Mouse (Mus musculus) MEL (cell line): ENCODE data around the gene Calhm3. TPM values are rescaled to one million over a fixed set of nuclear protein-coding genes. Genes with fewer than 3 reads are reported as not detected.

Experiments used
- DNase-seq: peaks from one replicate; pipeline ENCODE4 v3.0.0; 2011; ENCODE audit warnings: low read depth, low spot score
- H3K27ac ChIP-seq: 2 replicates; pipeline ENCODE4 v1.5.1; 2012; ENCODE audit warnings: low read depth, mild to moderate bottlenecking, control low read depth, low read length, moderate library complexity; ENCODE audit not compliant: control insufficient read depth
- H3K27me3 ChIP-seq, 2 experiments: fragments of 150-350 bp in 1 of 2; sonication (generic) in 1 of 2; 2 replicates each; pipeline ENCODE4 v1.6.1; 2012; ENCODE audit warnings: low read length in 2 of 2, mild to moderate bottlenecking in 2 of 2, improper control_type of control experiment in 1 of 2, moderate library complexity in 1 of 2; ENCODE audit not compliant: insufficient read depth in 2 of 2, control insufficient read depth in 1 of 2
- H3K36me3 ChIP-seq, 2 experiments: 2 replicates each; pipeline ENCODE4 v1.6.1; 2012 to 2014; ENCODE audit warnings: low read length in 2 of 2, improper control_type of control experiment in 1 of 2, inconsistent platforms in 1 of 2, mild to moderate bottlenecking in 1 of 2; ENCODE audit not compliant: insufficient read depth in 2 of 2, control insufficient read depth in 1 of 2
- H3K4me1 ChIP-seq, 2 experiments: fragments of 150-350 bp in 1 of 2; sonication (generic) in 1 of 2; 2 replicates each; pipeline ENCODE4 v1.6.1; 2012; ENCODE audit warnings: low read length in 2 of 2, improper control_type of control experiment in 1 of 2, mild to moderate bottlenecking in 1 of 2; ENCODE audit not compliant: insufficient read depth in 2 of 2, control insufficient read depth in 1 of 2
- H3K4me3 ChIP-seq, 2 experiments: fragments of 150-350 bp in 1 of 2; sonication (generic) in 1 of 2; 2 replicates each; pipeline ENCODE4 v1.5.1; 2012; ENCODE audit warnings: low read depth in 2 of 2, low read length in 2 of 2, mild to moderate bottlenecking in 2 of 2, moderate library complexity in 2 of 2, control low read depth in 1 of 2, improper control_type of control experiment in 1 of 2; ENCODE audit not compliant: control insufficient read depth in 1 of 2, insufficient read depth in 1 of 2
- H3K79me2 ChIP-seq: 2 replicates; pipeline ENCODE4 v1.6.1; 2012; ENCODE audit warnings: mild to moderate bottlenecking, low read length, moderate library complexity; ENCODE audit not compliant: control insufficient read depth, poor library complexity, insufficient read depth
- H3K9ac ChIP-seq: 2 replicates; pipeline ENCODE4 v1.6.1; 2012; ENCODE audit warnings: low read depth, mild to moderate bottlenecking, control low read depth, low read length, moderate library complexity; ENCODE audit not compliant: control insufficient read depth, poor library complexity, severe bottlenecking
- H3K9me3 ChIP-seq: fragments of 150-350 bp; sonication (generic); replicated peaks from 2 replicates; pipeline ENCODE4 v1.6.1; 2012; ENCODE audit warnings: mild to moderate bottlenecking, low read length, improper control_type of control experiment, moderate library complexity; ENCODE audit not compliant: insufficient read depth
- BHLHE40 ChIP-seq: IDR thresholded peaks from 2 replicates; pipeline ENCODE4 v1.6.1; 2012; ENCODE audit warnings: low read depth, mild to moderate bottlenecking, inconsistent platforms, low read length, improper control_type of control experiment, borderline replicate concordance
- CHD2 ChIP-seq: IDR thresholded peaks from 2 replicates; pipeline ENCODE4 v1.6.1; 2011; ENCODE audit warnings: low read length, improper control_type of control experiment
- CTCF ChIP-seq, 3 experiments: IDR thresholded peaks in 2 of 3; conservative IDR thresholded peaks in 1 of 3; 2 replicates each; pipeline ENCODE4 v1.5.1; 2011 to 2012; ENCODE audit warnings: low read length in 3 of 3, low read depth in 2 of 3, mild to moderate bottlenecking in 2 of 3, improper control_type of control experiment in 1 of 3, inconsistent platforms in 1 of 3, mixed read lengths in 1 of 3, moderate library complexity in 1 of 3; ENCODE audit not compliant: control insufficient read depth in 1 of 3, insufficient read depth in 1 of 3, poor library complexity in 1 of 3, severe bottlenecking in 1 of 3
- E2F4 ChIP-seq: IDR thresholded peaks from 2 replicates; pipeline ENCODE4 v1.6.1; 2011; ENCODE audit warnings: low read depth, low read length, improper control_type of control experiment, borderline replicate concordance
- ETS1 ChIP-seq: IDR thresholded peaks from 2 replicates; pipeline ENCODE4 v1.6.1; 2012; ENCODE audit warnings: low read depth, mild to moderate bottlenecking, inconsistent platforms, low read length, improper control_type of control experiment, moderate library complexity
- GABPA ChIP-seq: IDR thresholded peaks from 2 replicates; pipeline ENCODE4 v1.6.1; 2012; ENCODE audit warnings: low read depth, mild to moderate bottlenecking, inconsistent platforms, low read length, improper control_type of control experiment, moderate library complexity
- JUND ChIP-seq: IDR thresholded peaks from 2 replicates; pipeline ENCODE4 v1.6.1; 2011; ENCODE audit warnings: low read depth, mild to moderate bottlenecking, improper control_type of control experiment, low read length
- KAT2A ChIP-seq: conservative IDR thresholded peaks from 2 replicates; pipeline ENCODE4 v1.6.1; 2012; ENCODE audit warnings: low read depth, low read length, improper control_type of control experiment, inconsistent platforms
- MAFK ChIP-seq: IDR thresholded peaks from 2 replicates; pipeline ENCODE4 v1.6.1; 2011; ENCODE audit warnings: low read depth, mild to moderate bottlenecking, low read length, improper control_type of control experiment, borderline replicate concordance
- MAX ChIP-seq: IDR thresholded peaks from 2 replicates; pipeline ENCODE4 v1.6.1; 2011; ENCODE audit warnings: low read length, improper control_type of control experiment
- MXI1 ChIP-seq: IDR thresholded peaks from 2 replicates; pipeline ENCODE4 v1.6.1; 2011; ENCODE audit warnings: mild to moderate bottlenecking, low read depth, low read length, improper control_type of control experiment
- MYB ChIP-seq: IDR thresholded peaks from 2 replicates; pipeline ENCODE4 v1.6.1; 2011; ENCODE audit warnings: mild to moderate bottlenecking, low read depth, low read length, improper control_type of control experiment
- MYC ChIP-seq: IDR thresholded peaks from 2 replicates; pipeline ENCODE4 v1.6.1; 2011; ENCODE audit warnings: low read depth, mild to moderate bottlenecking, low read length, improper control_type of control experiment, moderate library complexity
- POLR2A ChIP-seq, 2 experiments: IDR thresholded peaks; 2 replicates each; pipeline ENCODE4 v1.6.1; 2011 to 2012; ENCODE audit warnings: low read length in 2 of 2, mild to moderate bottlenecking in 2 of 2, control low read depth in 1 of 2, improper control_type of control experiment in 1 of 2, low read depth in 1 of 2, moderate library complexity in 1 of 2; ENCODE audit not compliant: control insufficient read depth in 1 of 2, insufficient read depth in 1 of 2, poor library complexity in 1 of 2
- POLR2AphosphoS2 ChIP-seq: IDR thresholded peaks from 2 replicates; pipeline ENCODE4 v1.6.1; 2011; ENCODE audit warnings: low read length, improper control_type of control experiment
- POLR2AphosphoS5 ChIP-seq: IDR thresholded peaks from 2 replicates; pipeline ENCODE4 v1.6.1; 2012; ENCODE audit warnings: low read depth, borderline replicate concordance, mild to moderate bottlenecking, inconsistent platforms, low read length, moderate library complexity, mixed read lengths
- SMC3 ChIP-seq: IDR thresholded peaks from 2 replicates; pipeline ENCODE4 v1.6.1; 2011; ENCODE audit warnings: low read depth, low read length, improper control_type of control experiment
- TAL1 ChIP-seq: IDR thresholded peaks from 2 replicates; pipeline ENCODE4 v1.6.1; 2012; ENCODE audit warnings: mild to moderate bottlenecking, inconsistent platforms, low read length, moderate library complexity, mixed read lengths
- TCF12 ChIP-seq: IDR thresholded peaks from 2 replicates; pipeline ENCODE4 v1.6.1; 2014; ENCODE audit warnings: low read depth, mild to moderate bottlenecking, inconsistent platforms, low read length, improper control_type of control experiment, moderate library complexity
- USF2 ChIP-seq, 2 experiments: IDR thresholded peaks; 2 replicates each; pipeline ENCODE4 v1.6.1; 2011 to 2012; ENCODE audit warnings: improper control_type of control experiment in 2 of 2, low read length in 2 of 2, borderline replicate concordance in 1 of 2, inconsistent platforms in 1 of 2, low read depth in 1 of 2, mild to moderate bottlenecking in 1 of 2; ENCODE audit not compliant: insufficient read depth in 1 of 2
- ZC3H11A ChIP-seq: IDR thresholded peaks from 2 replicates; pipeline ENCODE4 v1.6.1; 2012; ENCODE audit warnings: low read depth, mild to moderate bottlenecking, inconsistent platforms, low read length, improper control_type of control experiment
- ZKSCAN1 ChIP-seq: IDR thresholded peaks from 2 replicates; pipeline ENCODE4 v1.6.1; 2012; ENCODE audit warnings: low read depth, mild to moderate bottlenecking, inconsistent platforms, low read length, improper control_type of control experiment, moderate library complexity
- ZMIZ1 ChIP-seq: IDR thresholded peaks from 2 replicates; pipeline ENCODE4 v1.6.1; 2012; ENCODE audit warnings: low read depth, mild to moderate bottlenecking, inconsistent platforms, low read length, improper control_type of control experiment, moderate library complexity
- polyA plus RNA-seq, 2 experiments: library from polyadenylated mRNA; stranded (reverse) in 1 of 2; unstranded in 1 of 2; fragments of >175 nt in 1 of 2; fragments of >200 nt in 1 of 2; gene quantifications; 2 replicates each; pipeline versions ENCODE4 v1.2.1 to v1.2.4; 2012; ENCODE audit warnings: low replicate concordance in 2 of 2, low read depth in 1 of 2; ENCODE audit not compliant: insufficient read length in 2 of 2, insufficient read depth in 1 of 2, missing spikeins in 1 of 2
- total RNA-seq: library from RNA; depleted of rRNA; stranded (reverse); fragments of 300-350 nt; gene quantifications from 2 replicates; pipeline ENCODE4 v1.2.3, GENCODE M21; 2012

Calhm3 gene
- total and polyA plus RNA-seq, 3 experiments, result not detected

DNA sequence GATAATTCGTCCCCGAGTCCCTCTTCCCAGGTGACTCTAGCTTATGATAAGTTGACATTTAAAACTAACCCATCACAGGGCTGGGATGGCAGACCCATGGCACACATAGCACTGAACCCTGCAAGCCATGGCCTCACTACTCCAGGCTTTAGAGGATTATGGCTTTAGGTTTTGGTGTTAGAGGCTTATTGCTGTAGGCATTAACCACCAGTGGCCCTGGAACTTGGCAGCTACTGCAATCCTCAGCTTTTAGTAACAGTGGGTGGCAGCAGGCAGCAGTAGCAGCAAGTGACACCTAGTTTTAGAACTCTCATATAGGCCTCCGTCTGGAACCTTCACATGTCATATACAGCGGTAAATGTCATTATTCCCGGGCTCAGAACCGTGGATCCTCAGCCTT, 47.1 kb upstream of the Calhm3 start:
- Histone ChIP-seq H3K27me3 (no peaks in the 10 kb centered on the region; a peak in 1 of 4 replicates), H3K9me3 (no peaks in the 10 kb centered on the region), H3K27ac (no peak overlapping the region), H3K36me3 (no peaks in the 10 kb centered on the region), H3K4me1 (no peaks in the 10 kb centered on the region), H3K9ac (no peak overlapping the region), H3K4me3 (no peak overlapping the region), H3K79me2 (no peaks in the 10 kb centered on the region)
- TF ChIP-seq ZKSCAN1 (no peak), ZMIZ1 (no peak), CTCF (IDR thresholded peaks at IDR 0.05 in 2 of 3, conservative IDR thresholded peaks at IDR 0.05 in 1 of 3; ENCODE audit: control insufficient read depth in 1 of 3, insufficient read depth in 1 of 3, low read depth in 2 of 3, low read length in 3 of 3, poor library complexity in 1 of 3, severe bottlenecking in 1 of 3) (no peak)
- DNase-seq, result no peak

- no peaks in the 10 kb centered on the region; a peak in 2 of 4 replicates for H3K27me3 ChIP-seq
- H3K4me1 ChIP-seq, result no peaks in the 10 kb centered on the region
- H3K27ac ChIP-seq, result no peak overlapping the region
- no peaks in the 10 kb centered on the region for H3K79me2 ChIP-seq
- no peak overlapping the region for H3K9ac ChIP-seq
- no peak overlapping the region for H3K4me3 ChIP-seq
- no peaks in the 10 kb centered on the region for H3K9me3 ChIP-seq
- no peak for DNase-seq
- TF ChIP-seq USF2 (IDR thresholded peaks at IDR 0.05; ENCODE audit: borderline replicate concordance in 1 of 2, insufficient read depth in 1 of 2, low read depth in 1 of 2, low read length in 2 of 2) (no peak), TAL1 (no peak), ETS1 (no peak), CTCF (IDR thresholded peaks at IDR 0.05 in 2 of 3, conservative IDR thresholded peaks at IDR 0.05 in 1 of 3; ENCODE audit: control insufficient read depth in 1 of 3, insufficient read depth in 1 of 3, low read depth in 2 of 3, low read length in 3 of 3, poor library complexity in 1 of 3, severe bottlenecking in 1 of 3) (no peak), CHD2 (no peak), MXI1 (no peak), MAX (no peak), POLR2AphosphoS2 (no peak), JUND (no peak), MYB (no peak), KAT2A (no peak), POLR2A (IDR thresholded peaks at IDR 0.05; ENCODE audit: control insufficient read depth in 1 of 2, insufficient read depth in 1 of 2, low read depth in 1 of 2, low read length in 2 of 2, poor library complexity in 1 of 2) (no peak), ZMIZ1 (no peak), E2F4 (no peak), MAFK (no peak), ZKSCAN1 (no peak)
- H3K36me3 ChIP-seq, result no peaks in the 10 kb centered on the region
Observed at GRCm38 (mm10) chr19:47203042-47203441, 45.5 kb upstream of the Calhm3 start.

GRCm38 (mm10) chr19:47202429-47202828, 44.9 kb upstream of the Calhm3 start:
- H3K4me3 ChIP-seq, result no peak overlapping the region
- no peaks in the 10 kb centered on the region for H3K36me3 ChIP-seq
- no peaks in the 10 kb centered on the region for H3K4me1 ChIP-seq
- H3K79me2 ChIP-seq, result no peaks in the 10 kb centered on the region
- H3K9me3 ChIP-seq, result no peaks in the 10 kb centered on the region
- TF ChIP-seq KAT2A (no peak), BHLHE40 (no peak), SMC3 (no peak), TCF12 (no peak), ETS1 (no peak), MXI1 (no peak), POLR2AphosphoS5 (no peak), POLR2A (IDR thresholded peaks at IDR 0.05; ENCODE audit: control insufficient read depth in 1 of 2, insufficient read depth in 1 of 2, low read depth in 1 of 2, low read length in 2 of 2, poor library complexity in 1 of 2) (no peak), CTCF (IDR thresholded peaks at IDR 0.05 in 2 of 3, conservative IDR thresholded peaks at IDR 0.05 in 1 of 3; ENCODE audit: control insufficient read depth in 1 of 3, insufficient read depth in 1 of 3, low read depth in 2 of 3, low read length in 3 of 3, poor library complexity in 1 of 3, severe bottlenecking in 1 of 3) (no peak), GABPA (no peak), MYC (no peak), ZC3H11A (no peak), ZKSCAN1 (no peak)
- no peak for DNase-seq
- H3K27me3 ChIP-seq, result no peaks in the 10 kb centered on the region; a peak in 2 of 4 replicates
- no peak overlapping the region for H3K27ac ChIP-seq
- H3K9ac ChIP-seq, result no peak overlapping the region
